Mouse (Mus musculus) MEL (cell line): ENCODE data around the gene Med16. TPM values are rescaled to one million over a fixed set of nuclear protein-coding genes. Genes with fewer than 3 reads are reported as not detected.

Experiments used
- DNase-seq: peaks from one replicate; pipeline ENCODE4 v3.0.0; 2011; ENCODE audit warnings: low read depth, low spot score
- H3K27ac ChIP-seq: 2 replicates; pipeline ENCODE4 v1.5.1; 2012; ENCODE audit warnings: low read depth, mild to moderate bottlenecking, control low read depth, low read length, moderate library complexity; ENCODE audit not compliant: control insufficient read depth
- H3K27me3 ChIP-seq, 2 experiments: fragments of 150-350 bp in 1 of 2; sonication (generic) in 1 of 2; 2 replicates each; pipeline ENCODE4 v1.6.1; 2012; ENCODE audit warnings: low read length in 2 of 2, mild to moderate bottlenecking in 2 of 2, improper control_type of control experiment in 1 of 2, moderate library complexity in 1 of 2; ENCODE audit not compliant: insufficient read depth in 2 of 2, control insufficient read depth in 1 of 2
- H3K36me3 ChIP-seq, 2 experiments: 2 replicates each; pipeline ENCODE4 v1.6.1; 2012 to 2014; ENCODE audit warnings: low read length in 2 of 2, improper control_type of control experiment in 1 of 2, inconsistent platforms in 1 of 2, mild to moderate bottlenecking in 1 of 2; ENCODE audit not compliant: insufficient read depth in 2 of 2, control insufficient read depth in 1 of 2
- H3K4me1 ChIP-seq, 2 experiments: fragments of 150-350 bp in 1 of 2; sonication (generic) in 1 of 2; 2 replicates each; pipeline ENCODE4 v1.6.1; 2012; ENCODE audit warnings: low read length in 2 of 2, improper control_type of control experiment in 1 of 2, mild to moderate bottlenecking in 1 of 2; ENCODE audit not compliant: insufficient read depth in 2 of 2, control insufficient read depth in 1 of 2
- H3K4me3 ChIP-seq, 2 experiments: fragments of 150-350 bp in 1 of 2; sonication (generic) in 1 of 2; 2 replicates each; pipeline ENCODE4 v1.5.1; 2012; ENCODE audit warnings: low read depth in 2 of 2, low read length in 2 of 2, mild to moderate bottlenecking in 2 of 2, moderate library complexity in 2 of 2, control low read depth in 1 of 2, improper control_type of control experiment in 1 of 2; ENCODE audit not compliant: control insufficient read depth in 1 of 2, insufficient read depth in 1 of 2
- H3K79me2 ChIP-seq: 2 replicates; pipeline ENCODE4 v1.6.1; 2012; ENCODE audit warnings: mild to moderate bottlenecking, low read length, moderate library complexity; ENCODE audit not compliant: control insufficient read depth, poor library complexity, insufficient read depth
- H3K9ac ChIP-seq: 2 replicates; pipeline ENCODE4 v1.6.1; 2012; ENCODE audit warnings: low read depth, mild to moderate bottlenecking, control low read depth, low read length, moderate library complexity; ENCODE audit not compliant: control insufficient read depth, poor library complexity, severe bottlenecking
- H3K9me3 ChIP-seq: fragments of 150-350 bp; sonication (generic); replicated peaks from 2 replicates; pipeline ENCODE4 v1.6.1; 2012; ENCODE audit warnings: mild to moderate bottlenecking, low read length, improper control_type of control experiment, moderate library complexity; ENCODE audit not compliant: insufficient read depth
- BHLHE40 ChIP-seq: IDR thresholded peaks from 2 replicates; pipeline ENCODE4 v1.6.1; 2012; ENCODE audit warnings: low read depth, mild to moderate bottlenecking, inconsistent platforms, low read length, improper control_type of control experiment, borderline replicate concordance
- E2F4 ChIP-seq: IDR thresholded peaks from 2 replicates; pipeline ENCODE4 v1.6.1; 2011; ENCODE audit warnings: low read depth, low read length, improper control_type of control experiment, borderline replicate concordance
- ELF1 ChIP-seq: IDR thresholded peaks from 2 replicates; pipeline ENCODE4 v1.6.1; 2014; ENCODE audit warnings: low read depth, mild to moderate bottlenecking, inconsistent platforms, low read length, improper control_type of control experiment, moderate library complexity
- ETS1 ChIP-seq: IDR thresholded peaks from 2 replicates; pipeline ENCODE4 v1.6.1; 2012; ENCODE audit warnings: low read depth, mild to moderate bottlenecking, inconsistent platforms, low read length, improper control_type of control experiment, moderate library complexity
- GABPA ChIP-seq: IDR thresholded peaks from 2 replicates; pipeline ENCODE4 v1.6.1; 2012; ENCODE audit warnings: low read depth, mild to moderate bottlenecking, inconsistent platforms, low read length, improper control_type of control experiment, moderate library complexity
- HCFC1 ChIP-seq: IDR thresholded peaks from 2 replicates; pipeline ENCODE4 v1.6.1; 2012; ENCODE audit warnings: low read depth, mild to moderate bottlenecking, inconsistent platforms, low read length, improper control_type of control experiment, moderate library complexity
- MAFK ChIP-seq: IDR thresholded peaks from 2 replicates; pipeline ENCODE4 v1.6.1; 2011; ENCODE audit warnings: low read depth, mild to moderate bottlenecking, low read length, improper control_type of control experiment, borderline replicate concordance
- MAX ChIP-seq: IDR thresholded peaks from 2 replicates; pipeline ENCODE4 v1.6.1; 2011; ENCODE audit warnings: low read length, improper control_type of control experiment
- MAZ ChIP-seq: IDR thresholded peaks from 2 replicates; pipeline ENCODE4 v1.6.1; 2012; ENCODE audit warnings: low read depth, mild to moderate bottlenecking, inconsistent platforms, low read length, improper control_type of control experiment
- MEF2A ChIP-seq: IDR thresholded peaks from 2 replicates; pipeline ENCODE4 v1.6.1; 2014; ENCODE audit warnings: low read depth, mild to moderate bottlenecking, inconsistent platforms, low read length, improper control_type of control experiment; ENCODE audit not compliant: poor library complexity, insufficient replicate concordance, severe bottlenecking; ENCODE audit errors: extremely low read depth
- MYB ChIP-seq: IDR thresholded peaks from 2 replicates; pipeline ENCODE4 v1.6.1; 2011; ENCODE audit warnings: mild to moderate bottlenecking, low read depth, low read length, improper control_type of control experiment
- MYC ChIP-seq: IDR thresholded peaks from 2 replicates; pipeline ENCODE4 v1.6.1; 2011; ENCODE audit warnings: low read depth, mild to moderate bottlenecking, low read length, improper control_type of control experiment, moderate library complexity
- NELFE ChIP-seq: IDR thresholded peaks from 2 replicates; pipeline ENCODE4 v1.6.1; 2011; ENCODE audit warnings: low read depth, low read length, improper control_type of control experiment
- NRF1 ChIP-seq: IDR thresholded peaks from 2 replicates; pipeline ENCODE4 v1.6.1; 2014; ENCODE audit warnings: low read depth, mild to moderate bottlenecking, inconsistent platforms, low read length, improper control_type of control experiment, moderate library complexity; ENCODE audit not compliant: poor library complexity, insufficient read depth, severe bottlenecking
- POLR2AphosphoS5 ChIP-seq: IDR thresholded peaks from 2 replicates; pipeline ENCODE4 v1.6.1; 2012; ENCODE audit warnings: low read depth, borderline replicate concordance, mild to moderate bottlenecking, inconsistent platforms, low read length, moderate library complexity, mixed read lengths
- RCOR1 ChIP-seq: IDR thresholded peaks from 2 replicates; pipeline ENCODE4 v1.6.1; 2012; ENCODE audit warnings: low read depth, mild to moderate bottlenecking, inconsistent platforms, low read length, improper control_type of control experiment
- SIN3A ChIP-seq: IDR thresholded peaks from 2 replicates; pipeline ENCODE4 v1.6.1; 2012; ENCODE audit warnings: low read length, improper control_type of control experiment, inconsistent platforms
- SMC3 ChIP-seq: IDR thresholded peaks from 2 replicates; pipeline ENCODE4 v1.6.1; 2011; ENCODE audit warnings: low read depth, low read length, improper control_type of control experiment
- TBP ChIP-seq: IDR thresholded peaks from 2 replicates; pipeline ENCODE4 v1.8.0; 2011; ENCODE audit warnings: low read depth, low read length, improper control_type of control experiment
- TCF12 ChIP-seq: IDR thresholded peaks from 2 replicates; pipeline ENCODE4 v1.6.1; 2014; ENCODE audit warnings: low read depth, mild to moderate bottlenecking, inconsistent platforms, low read length, improper control_type of control experiment, moderate library complexity
- ZMIZ1 ChIP-seq: IDR thresholded peaks from 2 replicates; pipeline ENCODE4 v1.6.1; 2012; ENCODE audit warnings: low read depth, mild to moderate bottlenecking, inconsistent platforms, low read length, improper control_type of control experiment, moderate library complexity
- polyA plus RNA-seq, 2 experiments: library from polyadenylated mRNA; stranded (reverse) in 1 of 2; unstranded in 1 of 2; fragments of >175 nt in 1 of 2; fragments of >200 nt in 1 of 2; gene quantifications; 2 replicates each; pipeline versions ENCODE4 v1.2.1 to v1.2.4; 2012; ENCODE audit warnings: low replicate concordance in 2 of 2, low read depth in 1 of 2; ENCODE audit not compliant: insufficient read length in 2 of 2, insufficient read depth in 1 of 2, missing spikeins in 1 of 2
- total RNA-seq: library from RNA; depleted of rRNA; stranded (reverse); fragments of 300-350 nt; gene quantifications from 2 replicates; pipeline ENCODE4 v1.2.3, GENCODE M21; 2012

Med16 gene
- total and polyA plus RNA-seq, 3 experiments: 17.3 to 41.2 TPM; not detected in 1

- Histone ChIP-seq H3K79me2 (no peaks in the 10 kb centered on the region), H3K36me3 (no peaks in the 10 kb centered on the region; a peak in 1 of 4 replicates), H3K9me3 (no peaks in the 10 kb centered on the region), H3K4me1 (0 out of 4 replicates have a peak, but pooled peaks cover 0 to 4% of the 10 kb centered on the region in 2 experiments), H3K27ac (no peak overlapping the region)
- TF ChIP-seq ETS1 (0 out of 2 replicates have a peak, but pooled peaks have one; percentile 5), BHLHE40 (peak; percentile 51; the same call in 1 of the 2 replicates), GABPA (no peak)
- TF ChIP-seq, all 39 proteins: peak for 2
- no peak for DNase-seq
- Histone ChIP-seq H3K27me3 (no peaks in the 10 kb centered on the region), H3K4me3 (no peak overlapping the region), H3K9ac (no peak overlapping the region)
These were observed 28.3 kb upstream of the Med16 start for GRCm38 (mm10) chr10:79936911-79937441.

- TF ChIP-seq MEF2A: no peak
- no peak for TF ChIP-seq MAX
- Histone ChIP-seq H3K27me3 (no peaks in the 10 kb centered on the region), H3K79me2 (no peaks in the 10 kb centered on the region), H3K4me3 (no peak overlapping the region), H3K36me3 (no peaks in the 10 kb centered on the region; a peak in 1 of 4 replicates), H3K9ac (no peak overlapping the region), H3K9me3 (no peaks in the 10 kb centered on the region), H3K4me1 (0 out of 4 replicates have a peak, but pooled peaks cover 0 to 4% of the 10 kb centered on the region in 2 experiments), H3K27ac (no peak overlapping the region)
- DNase-seq: no peak
These were observed 27.7 kb upstream of the Med16 start for GRCm38 (mm10) chr10:79936284-79936910.

GRCm38 (mm10) chr10:79934794-79935569 is 26.3 kb upstream of the Med16 start:
- no peak overlapping the region for H3K9ac ChIP-seq
- H3K4me3 ChIP-seq: no peak overlapping the region
- DNase-seq: no peak
- H3K9me3 ChIP-seq: no peaks in the 10 kb centered on the region
- no peaks in the 10 kb centered on the region for H3K36me3 ChIP-seq
- no peaks in the 10 kb centered on the region for H3K79me2 ChIP-seq
- no peaks in the 10 kb centered on the region for H3K4me1 ChIP-seq
- no peak overlapping the region for H3K27ac ChIP-seq
- TF ChIP-seq ZMIZ1 (no peak), NRF1 (no peak), TCF12 (no peak), MAX (no peak), ELF1 (no peak), MYC (no peak), MAZ (no peak), SIN3A (no peak), MYB (no peak), HCFC1 (no peak), RCOR1 (no peak), POLR2AphosphoS5 (no peak), E2F4 (no peak), MAFK (no peak), NELFE (no peak), SMC3 (no peak), TBP (no peak)
- H3K27me3 ChIP-seq: no peaks in the 10 kb centered on the region
